Mouse (Mus musculus) layer of hippocampus, adult 8-10 months (tissue): Measurements from ENCODE around the gene Phpt1. TPM values are rescaled to one million over a fixed set of nuclear protein-coding genes. Genes with fewer than 3 reads are reported as not detected.
"Not testable (repeated sequence)": the region's sequence is repeated elsewhere in the genome, so short reads cannot be mapped to it uniquely, and the experiment has no call there.

Experiments used
- DNase-seq, 2 experiments: peaks; one replicate each; pipeline ENCODE4 v3.0.0; 2022; ENCODE audit warnings: low spot score in 2 of 2
- total RNA-seq, 4 experiments: library from RNA; stranded (reverse); gene quantifications; 2 replicates each; pipeline ENCODE4 v1.2.4; 2022

The Phpt1 gene
- total RNA-seq, 4 experiments from 2014 or later = 64.6 to 76.6 (median 69.6) TPM

DNA sequence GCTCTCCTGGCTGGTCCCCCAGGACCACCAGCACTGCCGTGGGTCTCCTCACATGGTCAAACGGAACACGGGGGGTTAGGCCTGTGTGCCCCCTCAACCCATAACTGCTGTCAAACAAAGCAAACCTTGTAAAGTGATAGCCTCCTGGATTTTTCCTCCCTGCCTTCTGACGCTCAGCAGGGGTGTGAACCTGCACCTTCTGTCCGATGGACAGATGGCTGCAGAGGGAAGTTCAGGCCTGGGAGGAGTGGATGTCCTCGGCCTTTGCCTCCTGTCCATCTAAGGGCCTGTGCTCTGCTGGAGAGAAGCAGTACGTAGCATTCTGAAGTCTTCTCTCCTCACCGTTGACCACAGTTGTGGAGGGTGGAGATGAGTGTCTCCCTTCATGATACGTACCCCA is 13.1 kb downstream of the Phpt1 start:
- DNase-seq = no peak

GRCm38 (mm10) chr2:25560551-25560950 is 14.5 kb downstream of the Phpt1 start:
- peak in 1 of 2 experiments; percentile 11 for DNase-seq

DNA sequence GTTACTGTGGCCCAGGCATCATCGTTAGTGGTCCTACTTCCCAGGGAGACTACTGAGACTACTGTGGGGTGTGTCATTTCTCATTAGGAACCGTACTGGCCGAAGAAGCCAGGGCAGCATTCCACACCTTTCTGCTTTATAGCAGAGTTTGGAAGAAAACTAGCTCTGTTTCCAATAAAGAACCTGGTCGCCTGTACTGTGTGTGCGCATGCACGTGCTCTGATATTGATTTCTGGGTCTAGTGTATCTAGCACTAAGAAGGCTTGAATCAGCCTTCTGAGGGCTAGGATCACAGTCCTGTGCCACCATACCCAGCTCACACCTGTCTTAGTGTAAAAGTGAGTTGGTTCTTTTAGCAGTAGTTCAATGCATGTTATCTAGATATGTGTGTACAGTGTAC is 16.2 kb downstream of the Phpt1 start:
- DNase-seq = no peak

DNA sequence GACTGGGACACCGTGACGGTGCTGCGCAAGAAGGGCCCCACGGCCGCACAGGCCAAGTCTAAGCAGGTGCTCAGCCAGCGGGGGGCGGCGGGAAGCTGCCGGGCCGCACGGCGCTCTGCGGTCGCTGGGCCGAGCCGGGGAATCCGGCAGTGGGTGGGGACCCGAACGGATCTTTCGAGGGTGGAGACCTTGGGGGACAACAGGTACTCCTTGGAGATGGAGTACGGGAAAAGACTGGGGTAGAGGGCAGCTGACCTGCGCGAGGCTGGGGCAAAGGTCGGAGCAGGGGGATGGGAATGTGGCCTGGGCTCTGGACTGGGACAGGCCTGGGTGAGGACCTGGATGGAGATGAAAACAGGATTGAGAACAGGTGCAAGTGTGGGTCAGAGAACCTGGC is 17.1 kb downstream of the Phpt1 start:
- DNase-seq = no peak

GRCm38 (mm10) chr2:25557221-25557963 is 17.6 kb downstream of the Phpt1 start, which contains the start of gene Edf1:
Gene Edf1, plus strand, starts transcription at chr2:25557847.
- peak; percentile 93 for DNase-seq

- no peak for DNase-seq
Observed at GRCm38 (mm10) chr2:25556296-25556695, 18.7 kb downstream of the Phpt1 start.

DNA sequence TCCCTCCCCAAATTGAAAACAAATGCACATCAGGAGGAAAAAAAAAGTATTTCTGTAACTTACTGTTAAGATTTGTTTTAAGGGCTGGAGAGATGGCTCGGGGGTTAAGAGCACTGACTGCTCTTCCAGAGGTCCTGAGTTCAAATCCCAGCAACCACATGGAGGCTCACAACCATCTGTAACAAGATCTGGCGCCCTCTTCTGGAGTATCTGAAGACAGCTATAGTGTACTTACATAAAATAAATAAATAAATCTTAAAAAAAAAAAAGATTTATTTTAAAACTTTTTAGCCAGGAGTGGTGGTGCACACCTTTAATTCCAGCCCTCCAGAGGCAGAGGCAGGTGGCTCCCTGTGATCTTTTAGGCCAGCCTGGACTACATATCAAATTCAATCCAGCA is 19.5 kb downstream of the Phpt1 start:
- DNase-seq = not testable (repeated sequence)

GRCm38 (mm10) chr2:25553171-25553786 is 21.7 kb downstream of the Phpt1 start:
- DNase-seq = not testable (repeated sequence)

DNA sequence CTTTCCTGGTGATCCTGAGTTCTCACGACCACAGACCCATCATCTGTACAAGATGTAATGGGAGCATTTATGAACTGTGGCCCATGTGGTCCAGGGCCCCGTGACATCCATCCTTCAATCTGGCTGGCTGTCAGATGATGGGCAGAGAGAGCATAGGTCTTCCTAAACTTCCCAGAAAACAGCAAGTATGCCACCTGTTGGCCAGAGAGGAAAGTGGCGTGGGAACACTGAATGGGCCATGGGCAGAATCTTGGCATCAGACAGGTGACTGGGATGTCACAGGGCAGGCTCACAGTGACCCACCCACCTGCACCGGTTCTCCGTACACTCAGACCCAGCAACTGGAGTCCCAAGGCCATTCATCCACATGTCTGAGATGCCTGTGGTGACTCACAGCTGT is 23.8 kb downstream of the Phpt1 start:
- DNase-seq = peak; percentile 35 to 38

DNA sequence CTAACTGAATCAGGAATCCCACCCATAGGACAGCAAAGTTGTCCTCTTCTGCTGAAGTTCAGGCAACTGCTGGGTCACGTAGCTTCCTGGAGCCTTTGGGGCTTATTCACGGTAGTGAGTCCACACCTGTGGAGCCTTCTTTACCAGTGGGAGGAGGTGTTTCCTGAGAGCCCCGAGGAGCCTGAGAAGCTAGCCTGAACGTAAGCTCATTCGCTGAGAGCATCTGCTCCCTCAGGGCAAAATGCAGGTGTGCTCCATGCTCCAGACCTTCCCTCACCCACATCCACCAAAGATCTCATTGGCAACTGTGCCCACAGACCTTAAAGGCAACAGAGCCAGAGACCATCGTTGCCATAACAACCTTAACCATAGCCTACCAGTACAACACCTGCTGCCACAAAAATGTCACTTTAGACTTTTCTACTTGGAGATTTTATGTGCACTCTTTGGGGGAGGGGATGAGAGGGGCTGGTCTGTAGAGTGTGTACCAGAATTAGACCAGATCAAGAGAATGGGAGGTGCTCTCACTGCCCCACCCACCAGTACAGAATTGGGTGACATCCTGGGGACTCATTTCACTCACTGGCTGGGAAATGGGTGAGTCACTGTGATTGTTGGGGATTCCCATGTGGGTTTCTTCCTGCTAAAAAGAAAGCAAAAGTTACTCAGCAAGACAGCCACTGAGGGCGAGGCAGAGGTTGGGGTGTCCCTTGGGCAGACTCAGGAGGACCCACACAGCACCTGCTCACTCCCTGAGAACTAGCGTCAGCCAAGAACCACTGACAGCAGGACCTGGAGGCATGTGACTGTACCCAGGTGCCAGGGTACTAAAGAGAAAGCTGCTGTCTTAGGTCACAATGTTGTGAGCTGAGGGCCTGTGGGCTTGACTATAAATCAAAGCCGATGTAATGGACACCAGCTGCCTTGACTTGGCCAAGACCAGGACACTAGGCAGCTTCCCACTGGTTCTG is 25.7 kb downstream of the Phpt1 start:
- DNase-seq = peak in 1 of 2 experiments; percentile 5

- peak; percentile 98 to 99 for DNase-seq
Observed at GRCm38 (mm10) chr2:25546811-25547491, 28.1 kb downstream of the Phpt1 start, which contains the start of gene Traf2. Gene Traf2, minus strand, starts transcription at chr2:25546940.

- no peak for DNase-seq
Observed at GRCm38 (mm10) chr2:25545996-25546810, 28.8 kb downstream of the Phpt1 start.

- DNase-seq = no peak
Observed at GRCm38 (mm10) chr2:25541644-25542367, 33.2 kb downstream of the Phpt1 start.

- DNase-seq = no peak
Observed at GRCm38 (mm10) chr2:25540541-25540948, 34.5 kb downstream of the Phpt1 start.

GRCm38 (mm10) chr2:25536531-25536930 is 38.5 kb downstream of the Phpt1 start:
- DNase-seq = no peak

DNA sequence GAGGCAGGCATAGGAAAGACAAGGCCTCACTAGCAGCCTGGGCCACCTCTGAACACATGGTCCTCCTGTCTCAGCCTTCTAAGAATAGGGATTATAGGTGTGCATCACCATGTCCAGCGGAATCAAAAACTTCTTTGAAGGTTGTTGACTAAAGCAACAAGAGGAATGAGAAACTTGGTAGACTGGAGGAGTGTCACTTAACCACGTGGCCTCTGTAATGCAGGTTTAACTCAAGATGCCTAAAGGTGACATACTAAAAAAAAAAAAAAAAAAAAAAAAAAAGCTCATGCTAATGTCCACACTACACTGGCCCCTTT is 40.2 kb downstream of the Phpt1 start:
- DNase-seq = no peak

DNA sequence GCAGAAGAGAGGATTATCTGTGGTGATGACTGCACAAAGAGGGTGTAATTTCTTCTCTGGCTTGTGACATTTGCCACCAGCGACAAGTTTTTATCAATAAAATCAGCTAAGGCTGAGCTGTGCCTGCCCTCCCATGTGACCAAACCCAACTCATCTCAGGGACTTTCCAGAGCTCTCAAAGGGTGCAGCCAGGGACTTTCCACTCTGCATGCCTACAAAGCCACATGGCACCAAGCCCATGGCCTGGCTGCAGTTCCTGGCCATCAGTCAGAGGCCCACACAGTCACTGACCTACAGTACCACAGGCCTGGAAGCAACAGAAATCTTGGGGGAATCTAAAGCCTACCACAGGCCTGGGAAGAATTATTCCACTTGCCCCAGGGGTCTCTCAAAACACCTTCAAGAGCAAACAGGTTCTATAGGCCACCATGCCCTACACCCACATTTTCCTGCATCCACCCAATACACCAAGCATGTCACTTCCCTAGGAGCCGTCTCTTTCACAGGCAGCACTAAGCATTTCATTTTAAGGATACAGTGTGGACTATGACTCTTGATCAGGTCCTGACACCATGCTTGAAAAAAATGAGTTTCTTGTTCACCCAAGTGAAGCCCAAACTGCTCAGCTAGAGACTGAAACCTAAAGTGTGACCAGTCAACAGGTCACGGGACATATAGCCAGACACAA is 40.7 kb downstream of the Phpt1 start:
- peak in 1 of 2 experiments; percentile 38 for DNase-seq

DNA sequence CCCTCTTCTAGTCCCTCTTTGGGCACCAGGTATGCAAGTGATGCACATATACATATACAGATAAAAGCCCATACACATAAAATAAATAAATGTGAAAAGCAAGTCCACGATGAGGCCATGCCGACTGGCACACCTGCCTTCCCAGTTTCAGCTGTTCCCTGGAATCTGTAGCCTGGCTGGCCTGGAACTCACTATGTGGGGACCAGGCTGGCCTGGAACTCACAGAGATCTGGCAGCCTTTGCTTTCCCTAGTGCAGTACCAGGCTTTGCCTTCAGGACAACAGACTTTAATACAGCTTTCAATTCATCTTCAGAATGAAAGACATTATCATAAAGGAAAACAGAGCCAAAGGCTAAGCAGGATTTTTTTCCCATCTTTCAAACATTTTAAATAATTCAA is 41.3 kb downstream of the Phpt1 start:
- no peak for DNase-seq
